Mouse (Mus musculus) frontal cortex, postnatal 14 days (tissue): ENCODE measurements around the gene Blvrb.

Source experiments
- DNase-seq, 2 experiments: peaks; one replicate each; pipeline ENCODE4 v3.0.0; 2022; ENCODE audit warnings: low spot score in 2 of 2

The Blvrb gene

DNA sequence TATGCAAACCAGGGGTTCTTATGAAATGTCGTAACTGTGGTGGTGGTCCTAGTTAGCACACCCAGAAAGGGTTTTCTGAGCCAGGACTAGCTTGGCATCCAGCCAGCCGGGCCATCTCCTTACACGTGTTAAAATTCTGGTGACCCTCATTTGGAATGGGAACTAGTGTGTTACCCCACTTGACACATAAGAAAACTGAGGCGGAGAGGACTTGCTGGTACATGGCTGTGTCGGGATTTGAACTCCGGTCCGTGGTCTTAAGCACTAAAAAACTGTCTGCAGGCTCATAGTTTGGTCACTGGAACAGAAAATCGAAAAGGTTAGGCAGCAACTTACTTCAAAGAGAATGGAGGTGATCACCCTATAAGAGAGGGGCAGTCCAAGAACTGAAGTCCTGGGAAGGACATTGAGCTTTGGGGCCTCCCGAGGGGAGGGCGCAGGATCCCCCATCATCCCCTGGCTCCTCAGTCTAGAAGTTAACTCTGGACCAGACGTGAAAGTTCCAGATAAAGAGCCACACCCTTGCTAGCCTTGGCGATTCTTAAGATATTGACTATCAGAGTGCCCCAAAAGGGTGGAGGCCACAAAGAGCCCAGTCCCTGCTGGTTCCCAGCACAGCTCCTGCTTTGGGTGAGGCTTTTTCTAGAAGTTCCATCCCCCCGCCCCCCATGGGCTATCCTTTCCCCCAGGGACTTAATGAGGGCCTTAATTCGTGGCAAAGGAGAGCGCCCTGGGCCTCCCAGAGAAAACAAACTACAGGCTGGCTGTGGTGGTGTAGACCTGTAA lies 836 bp downstream of the Blvrb start:
- DNase-seq: peak in 1 of 2 experiments; percentile 43

DNA sequence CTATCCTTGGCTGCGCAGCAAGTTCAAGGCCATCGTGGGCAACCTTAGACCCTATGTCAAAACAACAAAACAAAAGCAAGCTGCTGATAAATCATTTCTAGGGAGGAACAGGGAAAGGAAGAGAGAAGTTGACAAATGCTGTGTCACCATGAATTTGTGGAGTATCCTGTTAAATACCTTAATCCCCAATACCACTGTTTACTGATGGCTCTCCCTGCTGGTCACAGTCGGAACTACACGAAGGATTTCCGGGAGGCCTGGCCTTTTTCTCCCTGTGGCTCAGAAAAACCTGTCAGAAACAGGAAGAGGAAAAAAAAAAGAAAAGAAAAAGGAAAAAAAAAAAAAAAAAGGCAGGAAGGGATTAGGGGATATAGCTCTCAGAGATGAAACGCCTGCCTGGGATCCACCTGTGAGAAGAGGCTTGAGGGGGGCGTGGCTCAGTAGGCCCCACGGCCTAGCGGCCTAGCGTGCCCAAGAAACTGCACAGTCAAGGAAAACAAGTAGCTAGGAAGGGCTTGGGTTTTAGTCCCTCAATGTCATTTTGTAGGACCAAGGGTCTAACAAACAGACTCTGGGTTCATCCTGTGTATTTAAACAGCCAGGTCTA lies 1.6 kb downstream of the Blvrb start:
- peak; percentile 49 to 53 for DNase-seq

DNA sequence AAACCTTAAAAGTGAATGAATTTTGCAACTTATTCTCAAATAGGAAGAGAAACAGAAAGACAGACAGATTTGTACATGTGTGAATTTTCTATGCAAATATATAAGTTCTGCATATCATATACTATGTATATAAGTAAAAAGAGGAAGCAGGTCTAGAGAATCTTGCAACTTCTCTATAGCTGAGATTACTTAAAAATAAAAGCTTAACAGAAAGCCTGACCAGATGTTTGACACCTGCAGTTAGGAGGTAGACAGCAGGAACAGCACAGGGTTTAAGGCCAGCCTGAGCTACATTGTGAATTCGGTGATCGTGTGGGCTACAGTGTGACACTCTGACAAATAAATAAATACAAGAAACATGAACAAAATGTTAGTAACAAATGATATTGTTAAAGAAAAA lies 3.6 kb downstream of the Blvrb start:
- no peak for DNase-seq

DNA sequence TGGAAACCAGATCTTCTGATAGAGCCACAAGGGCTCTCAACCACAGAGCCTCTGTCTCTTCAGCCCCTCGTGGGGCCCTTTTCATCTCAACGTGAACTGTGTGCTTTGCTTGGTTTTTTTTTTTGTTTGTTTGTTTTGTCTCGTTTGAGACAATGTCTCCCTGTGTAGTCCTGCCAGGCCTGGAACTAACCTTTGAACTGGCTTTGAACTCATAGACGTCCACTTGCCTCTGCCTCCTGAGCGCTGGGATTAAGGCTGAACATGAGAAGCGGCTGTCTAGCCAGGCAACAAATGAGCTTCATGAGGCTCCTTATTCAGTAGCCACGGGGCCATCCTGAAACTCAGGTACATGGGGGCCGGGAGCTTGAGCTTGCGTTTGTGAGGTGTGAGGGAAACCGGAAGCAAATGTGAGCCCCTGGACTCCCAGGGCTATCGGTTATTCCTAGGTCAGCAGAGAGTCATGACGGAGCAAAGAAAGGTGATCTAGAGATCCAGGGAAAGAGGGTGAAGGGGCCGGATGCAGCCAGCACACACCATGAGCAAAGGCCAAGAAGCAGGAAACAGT lies 4.5 kb downstream of the Blvrb start:
- no peak for DNase-seq

DNA sequence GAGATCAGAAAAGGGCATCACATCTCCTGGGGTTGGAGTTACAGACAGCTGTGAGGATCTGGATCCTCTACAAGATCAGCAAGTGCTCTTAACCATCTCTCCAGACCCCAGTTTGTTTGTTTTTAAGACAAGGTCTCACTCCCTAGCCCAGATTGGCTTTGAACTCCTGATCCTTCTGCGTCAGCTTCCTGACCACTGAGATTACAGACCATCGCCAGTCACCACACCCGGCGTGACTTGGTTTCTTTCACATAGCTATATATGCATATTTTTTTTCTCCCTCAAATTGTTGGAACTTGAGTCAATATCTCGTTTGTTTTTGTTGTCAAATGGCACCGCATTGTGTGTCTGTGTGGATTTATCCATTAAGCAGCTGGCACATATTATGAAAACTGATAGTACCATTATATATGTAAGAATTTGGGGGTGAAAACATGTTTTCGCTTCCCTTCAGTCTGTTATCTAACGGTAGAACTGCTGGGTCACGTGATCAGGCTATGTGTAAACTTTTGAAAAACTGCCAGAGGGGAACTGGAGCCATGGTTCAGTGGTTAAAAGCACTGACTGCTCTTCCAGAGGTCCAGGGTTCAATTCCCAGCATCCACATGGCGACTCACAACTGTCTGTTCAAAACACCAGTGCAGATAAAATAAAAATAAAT lies 6.8 kb downstream of the Blvrb start:
- DNase-seq: no peak

DNA sequence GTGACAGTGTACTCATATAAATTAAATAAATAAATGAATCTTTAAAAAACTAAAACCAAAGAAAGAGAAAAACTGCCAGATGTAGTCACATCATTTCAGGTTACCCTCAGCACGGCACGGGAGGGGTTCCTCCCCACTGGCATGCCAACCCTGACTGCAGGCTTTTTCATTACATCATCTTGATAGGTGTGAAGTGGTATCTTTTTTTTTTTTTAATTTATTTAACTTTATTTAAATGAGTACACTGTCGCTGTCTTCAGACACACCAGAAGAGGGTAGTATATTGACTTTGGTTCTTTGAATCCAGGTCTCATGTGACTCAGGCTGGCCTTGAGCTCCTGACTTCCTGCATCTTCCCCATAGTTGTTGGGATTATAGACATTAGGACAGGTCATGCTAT lies 7.5 kb downstream of the Blvrb start:
- DNase-seq: no peak

DNA sequence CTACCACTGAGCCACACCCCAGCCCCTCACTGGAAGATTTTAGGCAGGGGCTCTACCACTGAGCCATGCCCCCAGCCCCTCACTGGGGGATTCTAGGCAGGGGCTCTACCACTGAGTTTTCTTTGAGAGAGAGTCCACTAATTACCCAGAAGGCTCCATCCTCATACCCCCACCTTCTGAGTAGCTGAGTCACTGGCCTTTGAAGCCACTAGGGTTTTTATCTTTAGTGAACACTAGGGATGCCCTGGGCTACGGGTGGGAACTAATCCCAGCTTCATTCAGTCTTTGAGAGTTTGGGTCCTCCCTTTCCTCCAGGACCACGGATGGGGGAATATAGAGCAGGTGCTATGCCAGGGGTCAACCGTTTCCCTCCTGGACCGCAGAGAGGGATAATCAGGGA lies 10.8 kb downstream of the Blvrb start:
- DNase-seq: no peak

DNA sequence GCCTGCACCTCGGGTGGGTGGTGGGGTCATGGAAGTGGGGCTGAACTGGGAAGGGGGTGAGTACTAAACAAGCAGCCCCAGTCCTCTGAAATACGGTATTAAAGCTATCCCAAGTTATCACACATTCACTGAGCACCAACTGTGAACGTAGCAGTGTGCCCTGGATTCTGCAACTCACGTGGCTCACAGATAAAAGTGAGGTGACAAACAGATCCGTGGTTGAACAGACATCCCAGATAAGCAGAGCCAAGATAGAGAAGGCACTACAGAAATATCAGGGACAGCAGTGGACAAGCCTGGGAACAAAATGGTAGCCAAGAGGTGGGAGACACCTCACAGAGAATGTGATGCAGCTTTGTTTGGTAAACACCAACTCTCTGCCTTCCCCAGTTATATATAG lies 11.9 kb downstream of the Blvrb start:
- no peak for DNase-seq

DNA sequence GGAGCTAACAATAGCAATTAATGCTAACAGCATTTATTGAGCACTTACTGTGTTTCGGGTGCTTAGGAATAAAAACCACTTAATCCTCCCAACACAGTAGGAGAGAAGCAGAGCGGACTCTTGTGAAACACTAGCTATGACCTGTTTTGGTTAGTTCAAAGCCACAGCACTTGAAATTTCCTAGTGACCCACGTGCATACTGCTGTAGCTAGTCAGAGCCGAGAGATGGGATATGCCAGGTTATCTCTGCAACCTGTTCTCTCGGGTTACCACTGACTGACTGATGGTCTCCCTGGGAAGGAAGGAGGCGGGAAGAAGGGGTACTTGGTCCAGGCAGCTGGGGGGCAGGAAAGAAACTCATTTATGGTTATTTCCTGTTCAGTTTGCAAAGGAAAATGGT lies 12.7 kb downstream of the Blvrb start:
- DNase-seq: no peak

DNA sequence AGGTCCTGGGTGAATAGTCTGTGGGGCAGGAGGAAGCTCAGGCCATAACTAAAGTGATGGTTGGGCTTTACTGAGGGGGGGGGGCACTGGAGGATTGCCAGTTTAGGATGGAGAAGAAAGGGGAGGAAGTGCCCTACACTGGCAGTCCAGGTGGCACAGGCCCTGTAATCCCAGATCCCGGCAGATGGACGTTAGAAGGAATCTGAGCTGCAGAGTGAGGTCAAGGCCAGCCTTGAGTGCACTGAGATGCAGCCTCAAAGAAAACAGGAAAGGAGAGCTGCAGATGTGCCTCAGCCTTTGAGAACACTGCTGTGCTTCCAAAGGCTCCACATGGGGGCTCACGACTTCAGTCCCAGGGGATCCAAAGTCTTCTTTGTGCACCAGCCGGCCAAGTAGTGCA lies 19.9 kb downstream of the Blvrb start:
- no peak for DNase-seq

DNA sequence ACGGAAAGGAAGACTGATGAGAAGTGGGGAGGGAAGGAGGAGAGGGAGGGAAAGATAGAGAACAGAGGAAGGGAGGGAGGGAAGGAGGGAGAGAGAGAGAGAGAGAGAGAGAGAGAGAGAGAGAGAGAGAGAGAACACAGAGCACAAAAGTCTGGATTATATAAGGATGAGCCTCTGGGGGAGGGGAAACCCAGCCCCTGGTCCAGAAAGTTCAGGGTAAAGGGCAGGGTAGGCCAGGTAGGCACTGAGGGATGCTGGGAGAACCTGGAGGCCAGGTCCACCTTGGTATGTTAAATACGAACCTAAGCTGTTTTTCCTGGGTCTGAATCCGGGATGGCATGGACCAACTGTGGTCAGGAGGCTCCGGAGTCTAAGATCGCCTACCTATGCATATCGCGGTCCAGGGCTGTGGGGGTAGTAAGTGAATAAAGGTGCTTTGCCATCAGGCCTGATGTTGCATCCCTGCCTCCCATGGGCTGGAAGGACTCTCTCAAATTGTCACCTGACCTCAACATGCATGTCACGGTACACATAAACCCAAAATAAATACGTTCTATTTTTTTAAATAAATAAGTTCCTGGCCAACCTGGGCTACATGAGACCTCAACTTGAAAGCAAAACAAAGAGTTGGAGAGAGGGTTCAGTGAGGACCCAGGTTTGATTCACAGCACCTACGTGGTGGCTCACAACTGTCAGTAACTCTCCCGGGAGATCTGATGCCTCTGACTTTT lies 23.8 kb downstream of the Blvrb start:
- DNase-seq: no peak

DNA sequence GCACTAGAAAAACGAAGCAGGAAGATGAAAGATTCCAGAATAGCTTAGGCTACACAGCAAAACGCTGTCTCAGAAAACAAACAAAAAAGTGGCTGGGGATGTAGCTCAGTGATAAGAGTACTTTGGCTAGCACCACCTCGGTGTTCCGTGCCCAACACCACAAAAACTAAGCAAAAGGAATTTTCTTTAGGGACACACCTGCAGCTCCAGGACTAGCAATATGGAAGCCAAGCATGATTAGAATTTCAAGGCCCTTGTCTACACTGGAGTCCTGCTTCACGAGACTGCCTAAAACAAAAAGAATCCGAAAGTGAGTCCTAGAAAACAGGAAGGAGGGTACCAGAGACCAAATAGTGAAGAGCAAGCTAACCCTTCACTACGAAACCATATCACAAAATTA lies 24.8 kb downstream of the Blvrb start:
- DNase-seq: no peak

DNA sequence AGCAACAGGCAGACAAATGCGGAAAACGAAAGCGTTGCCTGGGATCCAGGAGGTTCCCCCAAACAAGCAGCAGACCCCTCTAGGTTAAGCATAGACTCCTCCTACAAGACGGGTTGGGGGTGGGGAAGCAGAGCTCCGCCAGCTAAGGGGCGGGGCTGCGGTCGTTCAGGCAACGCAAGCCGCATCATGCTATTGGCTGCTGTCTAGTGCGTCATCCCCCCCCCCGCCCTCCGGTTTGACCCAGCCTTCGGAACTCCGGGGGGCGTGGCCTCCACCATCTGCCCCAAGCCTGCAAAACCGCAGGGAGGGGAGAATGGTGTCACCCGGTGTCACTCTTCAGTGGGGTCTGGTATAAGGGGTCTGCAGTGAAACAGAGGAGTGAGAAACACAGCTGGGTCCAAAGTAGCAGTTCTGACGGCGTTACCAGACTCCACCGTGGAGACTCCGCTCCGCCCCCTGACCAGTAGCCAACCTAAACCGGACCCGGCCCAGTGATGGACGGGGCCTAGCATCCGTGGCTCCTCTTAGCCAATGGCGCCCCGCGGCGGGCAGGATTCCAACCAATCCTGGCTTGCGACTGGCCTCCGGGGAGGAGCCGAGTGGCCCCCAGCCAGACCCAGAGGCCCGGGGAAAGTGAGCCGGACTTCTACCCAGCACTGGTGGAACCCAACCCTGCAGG lies 25.5 kb downstream of the Blvrb start, which contains the start of gene Sertad3:
TSS of gene Sertad3 (plus strand) at position 613 of the 679 bp plus-strand sequence.
- DNase-seq: peak; percentile 95 to 96

DNA sequence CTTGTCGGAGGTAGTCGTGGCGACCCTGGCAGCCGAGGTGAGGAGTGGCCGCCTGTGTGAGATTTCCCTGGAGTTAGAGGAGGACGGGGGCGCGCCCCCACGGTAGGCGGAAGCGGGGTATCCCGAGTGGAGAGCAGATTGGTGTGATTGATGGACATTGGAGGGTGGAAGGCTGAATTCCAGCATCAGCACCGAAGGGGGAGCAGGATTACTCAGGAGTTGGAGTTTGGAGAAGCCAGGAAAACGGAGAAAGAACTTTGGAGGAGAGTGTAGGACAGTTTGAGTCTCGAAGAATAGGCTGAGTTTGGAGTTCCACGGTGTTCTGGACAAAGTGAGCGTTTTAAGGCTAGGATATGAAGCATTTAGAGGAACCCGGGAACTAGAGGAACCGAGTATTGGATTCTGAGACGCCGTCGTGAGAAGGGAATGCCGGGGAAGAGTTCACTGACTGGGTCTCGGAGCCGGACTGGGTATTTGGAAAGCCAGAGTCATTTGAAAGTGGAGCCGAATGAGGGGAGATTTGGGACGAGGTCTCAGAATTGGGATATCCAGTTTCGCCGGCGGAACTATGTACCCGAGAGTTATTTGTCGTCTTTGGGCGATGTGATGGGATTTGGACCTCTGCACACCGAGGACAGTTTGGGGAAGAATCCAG lies 26.2 kb downstream of the Blvrb start:
- no peak for DNase-seq

DNA sequence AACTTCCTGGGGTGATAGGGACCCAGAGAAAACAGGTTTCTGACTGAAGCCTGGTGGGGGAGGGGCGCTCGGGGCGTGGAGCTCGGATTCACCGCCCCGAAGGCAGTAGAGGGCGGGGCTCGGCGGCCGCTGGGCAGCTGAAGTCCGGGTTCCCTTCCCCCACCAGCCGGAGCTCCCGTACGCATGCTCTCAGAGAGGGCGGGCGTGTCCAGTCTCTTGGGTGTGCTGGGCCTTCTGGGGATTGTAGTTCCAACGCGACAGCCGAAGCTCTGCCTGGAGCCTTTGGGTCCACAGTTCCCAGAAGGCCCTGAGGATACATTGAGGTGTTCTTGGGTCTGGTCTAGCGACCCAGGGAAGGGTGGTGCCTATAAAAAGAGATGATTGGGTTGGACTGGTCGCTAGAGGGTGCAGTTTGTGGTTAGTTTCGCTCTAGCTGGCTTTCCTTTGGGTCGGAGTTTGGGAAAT lies 26.7 kb downstream of the Blvrb start:
- peak; percentile 92 to 95 for DNase-seq

DNA sequence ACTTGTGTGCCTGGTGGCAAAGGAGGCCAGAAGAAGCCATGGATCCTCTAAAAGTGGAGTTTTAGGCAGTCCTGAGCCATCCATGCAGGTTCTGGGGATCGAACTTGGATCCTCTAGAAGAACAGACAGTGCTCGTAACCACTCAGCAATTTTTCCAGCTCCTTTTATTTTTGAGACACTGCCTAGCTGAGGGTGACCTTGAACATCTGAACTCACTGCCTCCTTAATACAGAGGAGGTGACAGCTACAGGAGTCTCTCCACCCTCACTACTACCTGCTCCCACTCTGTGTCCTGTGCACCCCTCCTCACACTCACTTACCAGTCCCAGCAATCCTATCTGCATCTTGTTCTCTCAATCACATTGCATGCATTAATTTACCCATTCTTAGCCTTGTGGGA lies 27.8 kb downstream of the Blvrb start:
- DNase-seq: no peak

DNA sequence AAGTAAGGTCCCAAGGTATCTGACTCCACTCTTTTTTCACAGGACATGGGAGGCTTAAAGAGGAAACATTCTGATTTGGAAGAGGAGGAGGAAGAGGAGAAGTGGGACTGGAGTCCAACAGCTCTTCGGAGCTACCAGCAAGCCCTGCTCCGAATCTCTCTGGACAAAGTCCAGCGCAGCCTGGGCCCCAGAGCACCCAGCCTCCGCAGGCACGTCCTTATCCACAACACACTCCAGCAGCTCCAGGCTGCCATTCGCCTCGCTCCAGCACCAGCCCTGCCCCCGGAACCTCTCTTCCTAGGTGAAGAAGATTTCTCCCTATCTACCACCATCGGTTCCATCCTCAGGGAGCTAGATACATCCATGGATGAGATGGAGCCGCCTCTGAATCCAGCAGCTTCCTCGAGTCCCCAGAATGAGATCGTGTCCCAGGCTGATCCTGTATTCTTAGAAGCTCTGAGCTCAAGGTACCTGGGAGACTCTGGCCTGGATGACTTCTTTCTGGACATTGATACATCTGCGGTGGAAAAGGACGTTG lies 28.4 kb downstream of the Blvrb start:
- DNase-seq: no peak

DNA sequence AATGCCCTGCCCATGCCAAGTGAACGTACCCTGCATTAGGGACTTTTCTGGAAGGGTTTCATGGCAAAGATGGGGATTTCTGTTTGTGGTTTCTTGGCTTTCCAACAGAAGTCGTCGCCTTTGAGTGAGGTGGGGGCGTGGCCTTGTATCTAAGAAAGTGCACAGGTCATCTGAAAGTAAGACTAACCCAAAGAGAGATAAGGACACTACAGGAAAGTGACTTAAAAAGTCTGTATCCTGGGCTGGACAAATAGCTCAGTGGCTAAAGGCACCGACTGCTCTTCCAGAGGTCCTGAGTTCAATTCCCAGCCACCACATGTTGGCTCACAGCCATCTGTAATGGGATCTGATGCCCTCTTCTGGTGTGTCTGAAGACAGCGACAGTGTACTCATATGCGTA lies 30.8 kb downstream of the Blvrb start:
- no peak for DNase-seq

DNA sequence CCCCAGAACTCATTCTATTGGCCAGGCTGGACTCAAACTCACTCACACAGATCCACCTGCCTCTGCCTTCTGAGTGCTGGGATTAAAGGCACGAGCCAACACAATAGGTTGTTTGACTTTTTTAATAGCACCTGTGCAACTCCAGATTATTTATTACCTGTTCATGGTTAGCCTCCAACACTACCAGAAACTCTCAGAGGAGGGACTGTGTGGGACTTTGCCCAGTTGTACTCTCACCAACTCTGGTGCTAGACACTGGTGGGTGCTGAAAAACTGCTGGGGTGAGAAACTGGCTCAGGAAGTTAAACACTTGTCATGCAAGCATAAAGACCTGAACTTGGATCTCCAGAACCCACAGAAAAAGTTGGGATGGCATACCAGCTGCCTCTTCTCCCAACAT lies 32.0 kb downstream of the Blvrb start:
- no peak for DNase-seq

DNA sequence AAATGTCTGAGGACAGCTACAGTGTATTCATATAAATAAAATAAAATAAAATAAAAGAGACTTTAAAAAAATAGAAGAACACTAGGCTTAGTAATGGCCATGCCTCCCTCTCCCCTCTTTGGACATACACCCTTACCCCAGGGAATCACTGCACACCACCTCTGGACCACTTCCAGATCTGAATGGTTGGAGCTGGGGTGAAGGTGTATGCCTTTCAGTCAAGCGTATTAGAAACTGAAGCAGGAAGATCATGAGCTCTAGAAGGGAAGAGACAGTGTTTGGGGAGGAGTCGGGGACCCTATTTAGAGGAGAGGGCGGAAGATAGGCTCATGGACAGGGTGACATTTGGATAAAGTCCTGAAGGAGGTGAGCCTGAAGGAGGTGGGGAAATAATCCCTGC lies 32.7 kb downstream of the Blvrb start:
- DNase-seq: no peak
